Mouse (Mus musculus): Measurements from ENCODE around the gene Cebpb. TPM values are rescaled to one million over a fixed set of nuclear protein-coding genes. Genes with fewer than 3 reads are reported as not detected.

Gene Cebpb
- total RNA-seq, 2 experiments from 2014 or later = 108 to 124 TPM

GRCm38 (mm10) chr2:167689501-167690218, 945 bp downstream of the Cebpb start, which contains the start of gene Tmem189:
TSS of gene Tmem189 (minus strand) at chr2:167689822.
- peak; percentile 56 to 64 for DNase-seq
- intact Hi-C loops (cut with DNase I) = loop anchor here (2.0 to 5.0 kb wide), 2 partner anchors 87 to 408 kb away; no protein-coding TSS in a partner anchor

GRCm38 (mm10) chr2:167690219-167690961, 1.7 kb downstream of the Cebpb start:
- DNase-seq = peak; percentile 62 to 70
- intact Hi-C loops (cut with DNase I) = no loop called here

- DNase-seq = peak; percentile 61 to 64
- intact Hi-C loops (cut with DNase I) = no loop called here
Observed at GRCm38 (mm10) chr2:167690962-167691311, 2.2 kb downstream of the Cebpb start.

GRCm38 (mm10) chr2:167691410-167691809, 2.7 kb downstream of the Cebpb start:
- intact Hi-C loops (cut with DNase I) = no loop called here
- DNase-seq = no peak

GRCm38 (mm10) chr2:167691871-167692661, 3.4 kb downstream of the Cebpb start:
- DNase-seq = no peak
- intact Hi-C loops (cut with DNase I) = no loop called here

- intact Hi-C loops (cut with DNase I) = no loop called here
- DNase-seq = no peak
Observed at GRCm38 (mm10) chr2:167692831-167693230, 4.1 kb downstream of the Cebpb start.

GRCm38 (mm10) chr2:167693540-167693939, 4.8 kb downstream of the Cebpb start:
- intact Hi-C loops (cut with DNase I) = no loop called here
- no peak for DNase-seq

- no peak for DNase-seq
- intact Hi-C loops (cut with DNase I) = no loop called here
Observed at GRCm38 (mm10) chr2:167694244-167694643, 5.5 kb downstream of the Cebpb start.

- intact Hi-C loops (cut with DNase I) = no loop called here
Observed at GRCm38 (mm10) chr2:167694963-167695362, 6.2 kb downstream of the Cebpb start.

GRCm38 (mm10) chr2:167695491-167695890, 6.8 kb downstream of the Cebpb start:
- intact Hi-C loops (cut with DNase I) = no loop called here
- no peak for DNase-seq

More at GRCm38 (mm10) chr2:167694963-167695362, 6.2 kb downstream of the Cebpb start:
- no peak for DNase-seq

- intact Hi-C loops (cut with DNase I) = no loop called here
- DNase-seq = peak; percentile 50 to 56
Observed at GRCm38 (mm10) chr2:167696143-167696542, 7.4 kb downstream of the Cebpb start.

GRCm38 (mm10) chr2:167697902-167698301, 9.2 kb downstream of the Cebpb start:
- intact Hi-C loops (cut with DNase I) = no loop called here
- DNase-seq = peak; percentile 51 to 65

- DNase-seq = no peak
- intact Hi-C loops (cut with DNase I) = no loop called here
Observed at GRCm38 (mm10) chr2:167700018-167700417, 11.3 kb downstream of the Cebpb start.

GRCm38 (mm10) chr2:167701472-167701871, 12.8 kb downstream of the Cebpb start:
- no peak for DNase-seq
- intact Hi-C loops (cut with DNase I) = no loop called here

GRCm38 (mm10) chr2:167702126-167702525, 13.4 kb downstream of the Cebpb start:
- no peak for DNase-seq
- intact Hi-C loops (cut with DNase I) = no loop called here

GRCm38 (mm10) chr2:167704409-167704808, 15.7 kb downstream of the Cebpb start:
- intact Hi-C loops (cut with DNase I) = no loop called here
- no peak for DNase-seq

GRCm38 (mm10) chr2:167706183-167706939, 17.6 kb downstream of the Cebpb start:
- DNase-seq = no peak
- intact Hi-C loops (cut with DNase I) = loop anchor here (2.0 kb wide), 1 partner anchor 18 kb away; no protein-coding TSS in a partner anchor

- DNase-seq = no peak
- intact Hi-C loops (cut with DNase I) = no loop called here
Observed at GRCm38 (mm10) chr2:167708373-167708772, 19.7 kb downstream of the Cebpb start.

- no peak for DNase-seq
- intact Hi-C loops (cut with DNase I) = no loop called here
Observed at GRCm38 (mm10) chr2:167709969-167710368, 21.3 kb downstream of the Cebpb start.

- intact Hi-C loops (cut with DNase I) = no loop called here
- no peak for DNase-seq
Observed at GRCm38 (mm10) chr2:167710574-167710973, 21.9 kb downstream of the Cebpb start.
